Mouse (Mus musculus): Measurements from ENCODE around the gene Homer3. TPM values are rescaled to one million over a fixed set of nuclear protein-coding genes. Genes with fewer than 3 reads are reported as not detected.

The Homer3 gene
- polyA plus RNA-seq, 1 experiment from 2014 or later: 47.0 TPM

GRCm38 (mm10) chr8:70329124-70329834, 46.7 kb downstream of the Homer3 start, which contains the start of gene Gdf1:
Gene Gdf1, plus strand, starts transcription at chr8:70329817.
- ATAC-seq (ENCODE audit: low FRiP score): no peak
- no peaks in the 10 kb centered on the region for H3K9me3 ChIP-seq
- peaks cover 15% of the 10 kb centered on the region; the same call in 1 of the 2 replicates for H3K27me3 ChIP-seq
- peak within 1 kb of the TSS; percentile 56 for H3K9ac ChIP-seq
- no peak within 1 kb of the TSS for H3K27ac ChIP-seq
- 0 out of 2 replicates have a peak within 1 kb of the TSS, but pooled peaks have one; percentile 0 for H3K4me3 ChIP-seq
- whole genome bisulfite sequencing: 30% methylated on average over 14 of the region's 14 CpGs
- peaks cover 32% of the 10 kb centered on the region for H3K4me1 ChIP-seq (replicated peaks)
- H3K4me2 ChIP-seq: peak within 1 kb of the TSS; percentile 29; the same call in 1 of the 2 replicates
- H3K36me3 ChIP-seq: peaks cover 88% of the 10 kb centered on the region

GRCm38 (mm10) chr8:70329835-70330740, 47.5 kb downstream of the Homer3 start:
- Histone ChIP-seq H3K27ac (no peak overlapping the region), H3K9me3 (no peaks in the 10 kb centered on the region), H3K9ac (peak overlapping the region; percentile 56), H3K36me3 (peaks cover 88% of the 10 kb centered on the region), H3K4me1 (replicated peaks) (peaks cover 32% of the 10 kb centered on the region), H3K4me2 (peak overlapping the region; percentile 29; the same call in 1 of the 2 replicates), H3K27me3 (peaks cover 15% of the 10 kb centered on the region; the same call in 1 of the 2 replicates), H3K4me3 (0 out of 2 replicates have a peak overlapping the region, but pooled peaks have one; percentile 0)
- ATAC-seq (ENCODE audit: low FRiP score): peak; percentile 41
- WGBS: 7% methylated on average over 45 of the region's 45 CpGs

DNA sequence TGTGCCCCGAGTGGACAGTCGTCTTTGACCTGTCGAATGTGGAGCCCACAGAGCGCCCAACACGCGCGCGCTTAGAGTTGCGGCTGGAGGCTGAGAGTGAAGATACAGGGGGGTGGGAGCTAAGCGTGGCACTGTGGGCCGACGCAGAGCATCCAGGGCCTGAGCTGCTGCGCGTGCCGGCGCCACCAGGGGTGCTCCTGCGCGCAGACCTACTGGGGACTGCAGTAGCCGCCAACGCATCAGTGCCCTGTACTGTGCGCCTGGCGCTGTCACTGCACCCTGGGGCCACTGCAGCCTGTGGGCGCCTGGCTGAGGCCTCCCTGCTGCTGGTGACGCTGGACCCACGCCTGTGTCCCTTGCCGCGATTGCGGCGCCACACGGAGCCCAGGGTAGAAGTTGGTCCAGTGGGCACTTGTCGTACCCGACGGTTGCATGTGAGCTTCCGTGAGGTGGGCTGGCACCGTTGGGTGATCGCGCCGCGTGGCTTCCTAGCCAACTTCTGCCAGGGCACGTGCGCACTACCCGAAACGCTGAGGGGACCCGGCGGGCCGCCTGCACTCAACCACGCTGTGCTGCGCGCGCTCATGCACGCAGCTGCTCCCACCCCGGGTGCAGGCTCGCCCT, 48.2 kb downstream of the Homer3 start:
- H3K4me3 ChIP-seq: 0 out of 2 replicates have a peak overlapping the region, but pooled peaks have one; percentile 9
- WGBS: 21% methylated on average over 53 of the region's 53 CpGs
- H3K4me1 ChIP-seq (replicated peaks): peaks cover 32% of the 10 kb centered on the region
- peaks cover 90% of the 10 kb centered on the region for H3K36me3 ChIP-seq
- no peaks in the 10 kb centered on the region for H3K9me3 ChIP-seq
- H3K4me2 ChIP-seq: peak overlapping the region; percentile 29; the same call in 1 of the 2 replicates
- ATAC-seq (ENCODE audit: low FRiP score): peak; percentile 74
- peaks cover 15% of the 10 kb centered on the region; the same call in 1 of the 2 replicates for H3K27me3 ChIP-seq
- H3K9ac ChIP-seq: peak overlapping the region; percentile 56
- H3K27ac ChIP-seq: no peak overlapping the region

DNA sequence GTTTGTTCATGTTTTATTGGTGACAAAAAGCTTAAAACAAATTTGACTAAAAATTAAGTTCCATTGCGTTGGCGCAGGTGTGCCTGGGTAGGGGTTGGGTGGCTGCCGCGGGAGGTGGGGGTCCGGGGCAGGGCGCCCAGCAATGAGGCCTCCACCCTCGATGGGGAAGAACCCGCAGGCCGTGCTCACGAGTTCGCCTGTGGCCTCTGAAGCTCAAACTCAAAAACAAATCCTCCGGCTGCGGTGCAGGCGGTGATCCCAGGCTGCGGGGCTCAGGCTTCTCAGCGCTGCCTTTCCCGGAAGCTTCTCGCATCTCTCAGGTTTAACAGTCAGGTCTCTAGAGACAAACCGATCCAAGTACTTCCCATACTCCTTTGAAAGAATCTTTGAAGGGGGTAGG, 48.9 kb downstream of the Homer3 start:
- Histone ChIP-seq H3K27me3 (peaks cover 15% of the 10 kb centered on the region; the same call in 1 of the 2 replicates), H3K4me2 (0 out of 2 replicates have a peak overlapping the region, but pooled peaks have one; percentile 29), H3K36me3 (peaks cover 92% of the 10 kb centered on the region), H3K9me3 (no peaks in the 10 kb centered on the region), H3K9ac (0 out of 2 replicates have a peak overlapping the region, but pooled peaks have one; percentile 36), H3K4me3 (no peak overlapping the region), H3K4me1 (replicated peaks) (peaks cover 32% of the 10 kb centered on the region), H3K27ac (no peak overlapping the region)
- no peak for ATAC-seq (ENCODE audit: low FRiP score)
- WGBS: 71% methylated on average over 19 of the region's 19 CpGs

DNA sequence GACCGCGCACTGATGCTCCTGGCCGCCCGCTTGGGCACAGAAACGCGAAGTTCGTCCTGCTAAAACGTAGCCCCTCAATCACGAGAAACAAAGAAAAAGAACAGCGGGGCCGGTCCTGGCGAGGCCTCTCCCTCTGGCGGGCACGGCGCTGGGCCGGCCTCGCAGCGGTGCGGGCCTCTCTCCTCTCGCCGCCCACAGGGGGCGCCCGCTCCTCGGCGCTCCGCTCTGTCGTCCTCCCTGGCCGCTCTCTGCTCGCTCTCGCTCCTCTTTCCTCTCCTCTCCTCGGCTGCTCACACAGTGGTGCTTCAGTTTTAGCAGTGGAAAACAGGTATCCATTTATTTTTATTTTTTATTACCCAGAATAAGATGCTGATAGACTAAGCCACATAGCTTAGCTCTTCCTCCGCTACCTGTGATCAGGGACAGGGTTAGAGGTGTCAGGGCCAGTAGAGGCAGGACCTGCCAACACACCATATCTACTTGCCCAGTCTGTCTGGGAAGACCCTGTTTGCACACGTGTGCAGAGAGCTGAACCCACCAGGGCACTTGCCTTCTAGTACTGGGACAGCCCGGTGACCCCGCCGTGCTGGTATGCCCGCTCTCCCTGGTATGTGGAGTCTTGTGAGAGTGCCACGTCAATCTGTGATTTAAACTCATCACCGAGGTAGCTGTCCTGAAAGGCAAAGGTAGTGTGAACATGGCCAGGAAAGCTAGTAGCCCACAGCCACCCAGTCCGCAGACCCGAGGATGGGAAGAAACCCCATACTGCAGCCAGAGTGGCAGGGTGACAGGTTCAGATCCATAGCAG, 49.6 kb downstream of the Homer3 start:
- Histone ChIP-seq H3K4me1 (replicated peaks) (peaks cover 32% of the 10 kb centered on the region), H3K27ac (peak overlapping the region; percentile 46; the same call in 1 of the 2 replicates), H3K9ac (no peak overlapping the region), H3K4me3 (no peak overlapping the region), H3K9me3 (no peaks in the 10 kb centered on the region), H3K4me2 (no peak overlapping the region), H3K36me3 (peaks cover 93% of the 10 kb centered on the region), H3K27me3 (peaks cover 15% of the 10 kb centered on the region; the same call in 1 of the 2 replicates)
- 24% methylated on average over 40 of the region's 41 CpGs for WGBS
- peak; percentile 74 for ATAC-seq (ENCODE audit: low FRiP score)

DNA sequence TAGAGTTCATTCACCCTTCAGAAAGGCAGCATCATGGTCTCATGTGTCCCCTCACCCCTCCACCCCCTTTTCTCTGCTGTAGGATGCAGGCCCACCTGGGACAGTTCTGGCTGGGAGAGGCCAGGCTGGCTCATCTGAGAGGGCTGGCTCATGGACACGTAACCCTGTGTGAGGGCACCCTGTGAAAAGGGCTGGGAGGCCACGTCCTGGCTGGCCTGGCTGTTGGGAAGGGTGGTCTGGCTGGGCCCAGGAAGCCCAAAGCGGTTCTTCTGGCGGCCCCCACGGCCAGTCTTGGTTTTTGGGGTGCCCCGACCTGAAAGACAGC, 50.2 kb downstream of the Homer3 start:
- H3K27ac ChIP-seq: no peak overlapping the region
- H3K4me3 ChIP-seq: no peak overlapping the region
- H3K27me3 ChIP-seq: peaks cover 15% of the 10 kb centered on the region; the same call in 1 of the 2 replicates
- peaks cover 32% of the 10 kb centered on the region for H3K4me1 ChIP-seq (replicated peaks)
- no peaks in the 10 kb centered on the region for H3K9me3 ChIP-seq
- peak overlapping the region; percentile 14; the same call in 1 of the 2 replicates for H3K9ac ChIP-seq
- H3K36me3 ChIP-seq: peaks cover 93% of the 10 kb centered on the region
- ATAC-seq (ENCODE audit: low FRiP score): no peak
- H3K4me2 ChIP-seq: no peak overlapping the region
- WGBS: 95% methylated on average over 6 of the region's 6 CpGs

DNA sequence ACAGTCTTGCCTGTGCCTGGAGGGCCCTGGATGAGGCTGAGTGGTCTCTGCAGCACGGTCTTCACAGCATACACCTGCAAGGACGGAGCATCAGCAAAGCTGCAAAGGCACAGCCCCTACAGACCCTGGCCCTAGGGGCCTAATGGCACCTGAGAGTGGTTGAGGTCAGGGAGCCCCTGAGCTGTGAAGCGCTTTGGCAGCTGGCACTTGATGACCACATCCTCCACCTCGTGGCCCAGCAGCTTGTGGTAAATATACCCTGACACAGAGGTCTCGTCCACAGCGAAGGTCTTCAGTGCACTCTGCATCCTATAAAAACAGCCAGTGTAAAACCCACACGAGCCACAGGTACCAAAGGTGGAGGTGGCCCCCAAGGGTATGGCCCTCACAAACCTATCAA, 56.3 kb downstream of the Homer3 start:
- Histone ChIP-seq H3K27me3 (no peaks in the 10 kb centered on the region), H3K9me3 (no peaks in the 10 kb centered on the region)
- WGBS: 93% methylated on average over 7 of the region's 7 CpGs

DNA sequence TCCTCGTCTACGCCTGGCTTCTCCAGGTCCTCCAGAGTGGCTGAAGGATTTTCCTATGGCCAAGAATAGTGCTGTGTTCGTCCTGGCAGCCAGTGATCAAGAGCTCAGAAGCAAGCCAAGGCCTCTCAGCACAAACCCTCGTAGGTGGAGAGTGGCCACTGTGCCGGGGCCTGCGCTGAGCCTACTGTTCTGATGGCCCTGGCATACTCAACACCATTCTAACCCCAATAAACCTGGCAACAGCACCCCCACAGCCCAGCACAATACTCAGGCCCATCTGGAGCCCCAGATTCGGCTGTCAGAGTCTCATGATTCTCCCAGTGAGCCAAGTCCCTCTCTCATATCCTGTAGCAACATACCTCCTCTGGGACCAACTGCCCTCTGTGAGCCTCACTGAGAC, 58.0 kb downstream of the Homer3 start:
- WGBS: 92% methylated on average over 7 of the region's 7 CpGs
- H3K4me1 ChIP-seq (replicated peaks): peaks cover 7% of the 10 kb centered on the region; the same call in 1 of the 2 replicates
- no peaks in the 10 kb centered on the region for H3K27me3 ChIP-seq
- peaks cover 84% of the 10 kb centered on the region for H3K36me3 ChIP-seq
- H3K27ac ChIP-seq: no peak overlapping the region
- no peak for ATAC-seq (ENCODE audit: low FRiP score)
- no peak overlapping the region for H3K9ac ChIP-seq
- H3K4me3 ChIP-seq: no peak overlapping the region
- H3K9me3 ChIP-seq: no peaks in the 10 kb centered on the region
- no peak overlapping the region for H3K4me2 ChIP-seq

More for the DNA sequence above, 56.3 kb downstream of the Homer3 start:
- no peak for ATAC-seq (ENCODE audit: low FRiP score)
- no peak overlapping the region for H3K9ac ChIP-seq
- 0 out of 2 replicates have a peak, but pooled peaks cover 2% of the 10 kb centered on the region for H3K4me1 ChIP-seq (replicated peaks)
- H3K4me3 ChIP-seq: no peak overlapping the region
- peaks cover 98% of the 10 kb centered on the region for H3K36me3 ChIP-seq
- H3K27ac ChIP-seq: no peak overlapping the region
- H3K4me2 ChIP-seq: no peak overlapping the region

DNA sequence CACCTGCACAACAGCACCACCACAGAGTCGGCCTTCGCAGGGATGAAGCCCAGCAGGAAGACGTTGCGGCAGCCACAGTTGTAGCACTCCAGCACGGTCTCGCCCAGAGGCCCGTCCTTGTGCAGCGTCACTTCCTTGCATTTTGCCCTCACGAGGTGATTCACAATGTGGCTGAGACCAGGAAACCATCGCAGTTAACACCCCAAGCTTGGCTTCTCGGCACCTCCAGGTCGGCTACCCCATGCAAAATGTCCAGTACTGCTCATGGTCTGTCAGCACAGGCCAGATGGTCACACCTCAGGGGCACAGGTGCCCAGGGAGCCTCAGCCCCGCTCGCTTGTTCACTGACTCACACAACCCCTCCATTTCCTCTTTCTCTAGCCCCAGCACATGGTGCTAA, 59.4 kb downstream of the Homer3 start:
- no peak overlapping the region for H3K4me3 ChIP-seq
- peaks cover 78% of the 10 kb centered on the region for H3K36me3 ChIP-seq
- H3K9ac ChIP-seq: no peak overlapping the region
- no peak overlapping the region for H3K4me2 ChIP-seq
- no peaks in the 10 kb centered on the region for H3K9me3 ChIP-seq
- WGBS: 94% methylated on average over 14 of the region's 14 CpGs
- ATAC-seq (ENCODE audit: low FRiP score): no peak
- no peaks in the 10 kb centered on the region for H3K27me3 ChIP-seq
- peaks cover 10% of the 10 kb centered on the region; the same call in 1 of the 2 replicates for H3K4me1 ChIP-seq (replicated peaks)
- no peak overlapping the region for H3K27ac ChIP-seq

- Histone ChIP-seq H3K4me1 (replicated peaks) (peaks cover 16% of the 10 kb centered on the region), H3K27me3 (no peaks in the 10 kb centered on the region), H3K4me2 (no peak overlapping the region), H3K4me3 (no peak overlapping the region), H3K27ac (no peak overlapping the region), H3K9ac (no peak overlapping the region), H3K9me3 (no peaks in the 10 kb centered on the region), H3K36me3 (peaks cover 68% of the 10 kb centered on the region)
- WGBS: 81% methylated on average over 7 of the region's 7 CpGs
- no peak for ATAC-seq (ENCODE audit: low FRiP score)
These were observed 60.4 kb downstream of the Homer3 start for GRCm38 (mm10) chr8:70343076-70343475.

DNA sequence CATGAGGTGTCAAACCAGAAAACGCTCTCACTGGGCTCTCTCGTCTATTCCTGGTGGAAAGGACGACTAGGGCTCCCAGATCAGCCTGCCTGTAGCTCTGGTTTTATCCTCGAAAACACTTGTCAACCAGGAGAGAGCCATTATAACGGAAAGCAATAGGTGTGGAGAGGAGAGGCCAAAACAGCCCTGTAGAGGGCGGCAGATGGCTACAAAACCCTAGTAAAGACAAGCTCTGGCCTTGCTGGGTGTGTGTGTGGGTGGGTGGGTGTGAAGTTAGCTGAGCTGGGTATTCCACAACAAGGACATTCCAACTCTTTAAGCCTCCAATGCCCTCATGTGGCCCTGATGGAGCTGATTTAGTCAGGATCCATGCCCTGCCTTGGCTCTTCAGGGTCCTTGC, 61.1 kb downstream of the Homer3 start:
- 0 out of 2 replicates have a peak, but pooled peaks have one; percentile 46 for ATAC-seq (ENCODE audit: low FRiP score)
- no peak overlapping the region for H3K4me2 ChIP-seq
- H3K36me3 ChIP-seq: peaks cover 66% of the 10 kb centered on the region
- WGBS: 54% methylated on average over 6 of the region's 6 CpGs
- no peak overlapping the region for H3K27ac ChIP-seq
- H3K9me3 ChIP-seq: no peaks in the 10 kb centered on the region
- no peak overlapping the region for H3K4me3 ChIP-seq
- peaks cover 23% of the 10 kb centered on the region for H3K4me1 ChIP-seq (replicated peaks)
- no peaks in the 10 kb centered on the region for H3K27me3 ChIP-seq
- H3K9ac ChIP-seq: no peak overlapping the region

All from hindbrain, embryonic 13.5 days (tissue).